Mouse (Mus musculus): ENCODE data around the gene B3gnt2. TPM values are rescaled to one million over a fixed set of nuclear protein-coding genes. Genes with fewer than 3 reads are reported as not detected.
"Not testable (repeated sequence)": the region's sequence is repeated elsewhere in the genome, so short reads cannot be mapped to it uniquely, and the experiment has no call there.

B3gnt2 gene
- polyA plus RNA-seq, 1 experiment: 9.7 TPM

DNA sequence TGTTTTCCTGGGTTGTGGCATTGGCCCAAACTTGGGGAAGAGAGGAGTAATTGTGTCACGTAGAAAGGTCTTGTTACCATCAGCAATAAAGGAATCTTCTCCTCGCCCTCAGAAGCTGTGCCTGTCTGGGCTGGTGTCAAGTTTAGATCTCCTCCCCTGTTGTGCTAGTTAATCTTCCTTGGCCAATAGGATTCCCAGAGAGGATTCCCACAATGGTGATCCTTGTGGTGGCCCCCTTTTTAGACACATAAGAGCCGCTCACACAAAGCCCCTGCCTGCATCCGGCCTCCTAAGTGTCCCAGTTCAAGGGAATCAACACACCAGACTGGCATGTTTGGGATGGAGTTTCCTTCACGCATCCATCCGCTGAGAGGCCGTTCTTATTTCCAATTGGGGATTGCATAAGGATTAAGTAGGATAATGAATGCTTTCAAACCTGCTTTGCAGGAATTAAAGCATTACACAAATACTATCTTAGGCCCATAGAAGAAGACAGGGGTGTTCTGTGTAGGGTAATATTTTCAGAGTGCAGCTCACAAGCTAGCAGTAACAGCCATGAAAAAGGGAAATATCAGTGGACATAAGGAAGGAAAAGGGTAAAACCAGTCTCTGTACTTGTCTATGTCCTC is 118.6 kb downstream of the B3gnt2 start:
- no peak for DNase-seq (ENCODE audit: extremely low spot score in 1 of 2, low spot score in 1 of 2)

DNA sequence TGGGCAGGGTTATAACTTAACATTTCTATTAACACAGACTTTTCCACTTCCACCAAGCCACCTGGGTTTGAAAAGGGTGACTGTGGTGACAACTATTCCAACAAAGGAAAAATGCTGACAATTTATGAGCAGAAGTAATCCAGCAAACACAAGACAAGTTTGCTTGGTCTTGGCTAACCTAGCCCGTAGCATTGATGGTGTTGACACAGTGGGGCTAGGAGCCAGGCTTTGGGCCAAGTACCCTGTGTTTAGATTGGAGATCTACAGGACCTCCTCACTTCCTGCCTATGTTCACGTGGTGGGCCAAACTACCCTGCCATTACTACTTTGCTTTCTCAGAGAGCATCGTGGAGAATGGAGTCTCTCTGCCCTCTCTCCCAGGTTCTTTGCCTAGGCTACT is 119.3 kb downstream of the B3gnt2 start:
- DNase-seq (ENCODE audit: extremely low spot score in 1 of 2, low spot score in 1 of 2): no peak

DNA sequence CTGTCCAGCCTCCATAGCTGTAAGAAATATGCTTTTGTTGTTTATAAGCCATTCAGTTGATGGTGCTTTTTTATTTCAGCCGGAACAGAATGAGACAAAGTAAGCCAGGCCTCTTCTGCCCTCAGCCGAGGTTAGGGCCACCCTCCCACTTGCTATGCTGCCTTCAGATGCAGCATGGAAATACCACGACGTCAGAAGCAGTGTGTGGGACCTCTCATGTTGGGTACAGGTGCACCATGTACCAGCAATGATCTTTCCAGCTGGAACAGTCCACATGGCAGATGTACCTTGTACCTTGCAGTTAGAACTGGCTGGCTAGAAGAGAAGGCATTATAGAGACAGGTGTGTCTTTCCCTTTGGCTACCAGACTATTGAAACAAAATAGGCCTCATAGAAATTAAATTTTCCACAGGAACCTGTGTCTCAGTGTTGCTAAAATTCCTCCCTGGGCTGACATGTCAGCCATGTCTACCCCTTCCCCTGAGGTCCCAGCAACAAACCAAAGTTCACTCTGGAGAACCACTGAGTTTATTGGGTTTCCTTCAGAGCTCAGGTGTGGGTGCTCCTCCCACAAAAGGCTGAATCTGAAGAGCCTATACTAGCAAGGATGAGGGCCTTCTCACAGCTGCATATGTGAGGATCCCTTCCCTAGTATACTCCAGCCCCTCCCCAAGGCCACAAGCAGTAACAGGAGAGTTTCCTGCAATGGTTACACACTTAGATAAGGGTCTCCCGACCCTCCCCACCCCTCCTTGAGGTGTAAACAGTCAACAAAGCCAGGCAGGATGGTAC is 121.1 kb downstream of the B3gnt2 start:
- no peak for DNase-seq (ENCODE audit: extremely low spot score in 1 of 2, low spot score in 1 of 2)

DNA sequence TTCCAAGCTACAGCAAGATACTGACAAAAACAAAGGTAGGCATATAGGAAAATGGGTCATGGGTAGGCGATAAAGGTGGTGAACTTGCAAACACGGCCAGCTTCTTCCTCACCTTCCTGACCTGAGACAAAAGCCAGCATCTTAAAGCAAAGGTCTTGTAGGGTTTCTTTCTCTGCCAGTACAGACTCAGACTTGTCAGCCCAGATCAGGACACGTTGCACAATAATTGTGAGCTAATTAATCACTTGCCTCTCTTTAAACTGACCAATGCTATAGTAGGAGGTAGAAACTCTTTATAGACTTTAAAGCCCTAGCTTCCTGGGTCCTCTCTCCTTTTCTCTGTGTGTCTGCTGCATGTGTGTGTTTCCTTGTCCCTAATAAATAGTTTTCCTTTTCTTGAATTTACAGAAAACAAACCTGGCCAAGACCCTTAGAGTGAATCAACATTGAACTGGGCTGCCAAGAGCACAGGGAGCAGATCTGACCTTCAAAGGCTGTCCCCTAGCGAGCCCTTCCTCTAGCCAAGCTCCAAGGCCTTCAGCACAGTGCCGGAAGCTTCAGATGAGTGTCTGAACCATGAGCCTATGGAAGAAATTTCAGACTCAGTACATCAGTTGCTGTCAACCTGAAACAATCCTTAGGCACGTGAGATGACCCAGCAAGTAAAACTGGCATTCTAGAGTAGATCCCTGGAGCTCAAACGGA is 124.1 kb downstream of the B3gnt2 start:
- no peak for DNase-seq (ENCODE audit: extremely low spot score in 1 of 2, low spot score in 1 of 2)

DNA sequence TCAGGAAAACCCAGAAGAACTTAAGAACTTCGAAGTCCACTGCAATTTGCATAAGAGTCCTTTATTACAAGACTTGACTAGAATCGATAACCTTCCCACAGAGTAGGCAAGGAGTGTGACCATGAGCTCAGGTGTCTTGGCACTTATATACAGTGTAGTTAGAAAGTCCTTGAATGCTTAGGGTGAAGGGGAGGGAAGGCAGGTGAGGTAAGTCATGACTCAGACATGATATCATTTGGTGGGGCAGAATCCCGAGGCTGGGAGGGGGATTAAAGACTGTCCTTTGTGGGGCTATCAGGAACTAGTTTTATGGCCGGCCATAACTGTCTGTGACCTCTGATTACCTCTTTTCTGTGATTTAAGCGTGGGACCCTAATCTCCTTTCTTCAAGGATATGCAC is 125.6 kb downstream of the B3gnt2 start:
- not testable (repeated sequence) for DNase-seq (ENCODE audit: extremely low spot score in 1 of 2, low spot score in 1 of 2)

DNA sequence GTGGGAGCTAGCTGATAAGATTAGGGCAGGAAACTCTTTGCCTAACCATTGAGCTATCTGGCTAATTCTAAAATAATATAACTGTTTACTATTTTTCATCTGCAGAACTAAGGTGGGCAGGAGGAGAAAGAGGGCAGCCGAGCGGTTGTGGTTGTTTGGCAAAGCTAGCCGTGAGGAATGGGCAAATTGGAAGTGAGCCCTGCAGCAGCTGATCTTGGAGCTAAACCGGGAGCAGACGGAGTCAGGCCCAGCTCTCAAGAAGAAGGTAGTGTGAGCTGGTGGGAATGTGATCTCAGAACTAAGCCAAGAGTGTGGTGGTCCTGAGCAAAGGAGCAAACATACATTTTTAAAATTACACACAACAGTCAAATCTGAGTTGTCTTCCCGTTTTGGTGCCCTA is 126.8 kb downstream of the B3gnt2 start:
- DNase-seq (ENCODE audit: extremely low spot score in 1 of 2, low spot score in 1 of 2): no peak

DNA sequence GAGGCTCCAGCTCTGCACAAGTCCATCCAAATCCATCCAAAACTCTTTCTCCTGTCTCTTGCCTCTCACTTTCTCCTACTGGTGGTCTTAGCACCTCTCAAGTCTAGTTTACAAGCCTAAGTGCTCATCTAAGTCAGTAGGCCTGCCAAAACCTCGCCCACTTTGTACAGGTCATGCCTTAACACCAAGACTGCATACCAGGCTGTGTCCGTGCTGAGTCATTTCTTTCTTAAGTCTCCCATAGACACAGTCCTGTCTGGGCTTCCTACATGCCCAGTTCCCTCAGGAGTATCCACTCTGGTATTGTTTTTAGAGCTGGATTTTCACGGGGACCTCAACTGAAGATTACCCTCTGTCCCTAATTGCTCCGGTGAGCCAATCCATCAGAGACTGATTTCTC is 127.9 kb downstream of the B3gnt2 start:
- no peak for DNase-seq (ENCODE audit: extremely low spot score in 1 of 2, low spot score in 1 of 2)

DNA sequence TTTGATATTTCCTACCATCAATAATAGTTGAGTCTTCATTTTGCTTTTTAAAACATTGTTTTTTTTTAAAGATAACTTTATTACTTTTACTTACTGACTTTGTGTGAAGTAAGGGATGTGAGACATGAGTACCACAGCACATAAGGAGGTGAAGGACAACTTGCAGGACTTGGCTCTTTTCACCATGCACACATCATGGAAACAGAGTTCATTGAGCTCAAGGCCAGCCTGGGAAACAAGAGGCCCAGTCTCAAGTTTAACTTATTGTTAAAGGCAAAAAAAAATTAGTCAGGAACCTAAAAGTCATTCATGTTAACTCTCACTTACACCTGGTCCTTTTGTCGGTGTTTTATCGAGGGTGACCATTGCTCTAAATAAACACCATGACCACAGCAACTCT is 137.7 kb downstream of the B3gnt2 start:
- no peak for DNase-seq (ENCODE audit: extremely low spot score in 1 of 2, low spot score in 1 of 2)

DNA sequence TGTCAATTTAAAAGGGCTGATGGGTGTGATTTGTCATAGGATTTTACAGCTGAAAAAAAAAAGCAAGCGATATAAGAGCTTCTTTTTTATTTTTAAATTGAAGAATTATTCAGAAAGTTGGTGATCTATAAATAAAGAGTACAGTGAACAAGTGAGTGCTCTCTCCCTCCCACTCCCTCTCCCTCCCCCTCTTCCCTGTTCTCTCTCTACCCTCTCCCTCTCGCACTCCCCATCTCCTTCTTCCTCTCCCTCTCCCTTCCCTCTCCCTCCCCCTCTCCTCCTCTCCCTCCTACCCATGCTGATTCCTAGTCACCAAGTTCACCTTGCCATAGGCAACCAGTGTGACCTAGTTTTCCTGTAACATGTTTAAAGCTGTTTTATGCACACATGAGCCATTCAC is 140.7 kb downstream of the B3gnt2 start:
- DNase-seq (ENCODE audit: extremely low spot score in 1 of 2, low spot score in 1 of 2): peak; percentile 5 to 37

DNA sequence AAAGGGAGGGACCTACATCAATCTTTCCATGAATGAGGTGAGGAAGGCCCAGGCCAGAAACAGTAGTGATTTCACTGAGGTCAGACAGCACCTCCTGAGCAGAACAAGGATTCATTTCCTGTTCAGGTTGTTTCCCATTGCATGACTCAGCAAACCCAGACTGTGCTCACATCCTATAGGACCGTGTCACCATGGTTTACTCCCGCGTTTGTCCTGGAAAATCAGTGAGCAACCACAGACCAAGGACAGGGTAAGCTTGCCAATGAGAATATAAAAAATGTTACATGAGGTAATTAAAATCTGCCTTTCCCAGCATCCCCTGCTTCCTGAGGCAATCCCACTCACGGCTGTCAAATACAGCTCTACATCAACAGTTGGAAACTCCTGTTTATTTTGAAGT is 141.2 kb downstream of the B3gnt2 start:
- DNase-seq (ENCODE audit: extremely low spot score in 1 of 2, low spot score in 1 of 2): peak; percentile 18 to 55

DNA sequence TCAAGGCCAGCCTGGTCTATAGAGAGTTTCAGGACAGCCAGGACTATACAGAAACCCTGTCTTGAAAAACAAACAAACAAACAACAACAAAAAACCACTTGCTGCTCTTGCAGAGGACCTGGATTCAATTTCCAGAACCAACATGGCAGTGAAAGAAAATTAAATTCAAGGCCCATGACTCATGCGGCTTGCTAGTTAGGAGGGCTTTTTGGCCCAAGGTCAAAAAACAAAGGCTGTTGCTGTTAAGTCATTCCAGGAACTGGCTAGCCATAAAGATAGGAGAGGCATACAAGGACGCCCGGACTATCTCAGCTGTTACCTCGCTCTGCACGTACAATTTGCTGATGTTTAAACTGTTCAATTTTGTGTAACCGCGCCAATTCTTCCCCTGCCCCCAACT is 142.7 kb downstream of the B3gnt2 start:
- DNase-seq (ENCODE audit: extremely low spot score in 1 of 2, low spot score in 1 of 2): no peak

DNA sequence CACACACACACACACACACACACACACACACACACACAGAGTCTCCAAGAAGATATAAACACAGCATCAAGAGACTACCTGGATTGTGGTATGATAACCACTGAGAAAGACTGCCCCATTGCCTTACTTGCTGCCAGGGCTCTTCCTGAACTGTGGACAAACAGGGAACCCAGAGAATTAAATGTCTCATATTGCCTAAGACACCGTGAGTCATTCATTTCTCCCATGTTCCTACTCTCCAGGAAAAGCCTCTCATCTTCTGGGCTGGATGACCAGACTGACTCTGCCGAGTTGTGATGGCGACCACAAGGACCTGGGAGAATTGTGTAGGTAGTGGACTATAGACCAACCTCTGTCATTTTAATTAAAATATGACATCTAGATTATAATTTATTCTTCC is 149.4 kb downstream of the B3gnt2 start:
- DNase-seq (ENCODE audit: extremely low spot score in 1 of 2, low spot score in 1 of 2): no peak

DNA sequence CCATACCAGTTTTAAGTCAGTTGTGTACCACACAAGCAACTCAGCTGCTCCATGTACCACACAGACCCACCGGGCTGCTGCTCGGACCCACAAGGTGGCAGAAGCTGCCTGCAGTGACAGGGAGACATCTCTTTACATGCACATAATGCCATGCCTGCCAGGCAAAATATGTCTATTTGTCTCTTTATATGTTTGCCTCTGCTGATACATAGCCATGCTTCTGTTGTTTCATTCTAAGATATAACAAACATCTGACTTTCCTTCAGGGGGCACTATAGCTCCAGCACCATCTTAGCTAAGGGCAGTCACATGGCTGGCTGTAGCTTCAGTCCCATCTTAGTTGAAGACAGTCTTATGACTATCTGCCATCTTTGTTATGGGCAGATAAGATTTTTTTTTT is 150.2 kb downstream of the B3gnt2 start:
- peak in 1 of 2 experiments; percentile 40 for DNase-seq (ENCODE audit: extremely low spot score in 1 of 2, low spot score in 1 of 2)

Other genes with a start within 250 kb of the B3gnt2 start
- 59.0 and 60.0 TPM in 2 replicates for gene Zrsr1, start 111.0 kb upstream of the B3gnt2 start, polyA plus RNA-seq (2012; rRNA removed)
- gene Gm28048, start 121.1 kb upstream of the B3gnt2 start, polyA plus RNA-seq (2012; rRNA removed): 3.8 and 6.4 TPM in 2 replicates
- 39.1 and 46.5 TPM in 2 replicates for gene Commd1, start 121.4 kb upstream of the B3gnt2 start, polyA plus RNA-seq (2012; rRNA removed)
- gene Cct4, start 129.6 kb upstream of the B3gnt2 start, polyA plus RNA-seq (2012; rRNA removed): 63.7 and 77.8 TPM in 2 replicates
- 4.1 and 4.5 TPM in 2 replicates for gene Fam161a, start 146.6 kb upstream of the B3gnt2 start, polyA plus RNA-seq (2012; rRNA removed)

All from frontal cortex, adult 2 months (tissue).